Mouse (Mus musculus) gastrocnemius, adult 8-10 months (tissue): ENCODE data around the gene D130043K22Rik. TPM values are rescaled to one million over a fixed set of nuclear protein-coding genes. Genes with fewer than 3 reads are reported as not detected.

Experiments used
- DNase-seq, 2 experiments: peaks; one replicate each; pipeline ENCODE4 v3.0.0; 2022; ENCODE audit warnings: low spot score in 2 of 2
- total RNA-seq, 4 experiments: library from RNA; stranded (reverse); gene quantifications; 2 replicates each; pipeline ENCODE4 v1.2.4; 2022

The D130043K22Rik gene
- total RNA-seq, 4 experiments from 2014 or later, result not detected

DNA sequence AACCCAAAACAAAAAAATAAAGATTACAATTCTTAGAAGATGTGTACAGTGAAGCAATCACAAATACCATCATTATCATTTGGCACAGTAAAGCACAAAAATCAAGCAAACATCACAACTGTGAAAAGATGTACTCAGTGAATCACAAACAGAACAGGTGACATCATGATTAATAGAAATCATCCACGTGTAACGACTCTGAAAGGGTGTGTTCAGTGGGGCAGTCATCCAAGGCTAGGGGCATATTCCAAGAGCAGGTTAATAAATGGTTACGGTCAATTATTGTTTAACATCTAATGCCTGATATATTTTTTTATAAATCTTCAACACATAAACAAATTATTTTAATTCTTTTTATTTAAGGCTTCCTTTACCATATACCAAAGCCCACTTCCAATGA, 47.6 kb downstream of the D130043K22Rik start:
- no peak for DNase-seq

GRCm38 (mm10) chr13:24893880-24894279, 48.9 kb downstream of the D130043K22Rik start:
- DNase-seq, result no peak

DNA sequence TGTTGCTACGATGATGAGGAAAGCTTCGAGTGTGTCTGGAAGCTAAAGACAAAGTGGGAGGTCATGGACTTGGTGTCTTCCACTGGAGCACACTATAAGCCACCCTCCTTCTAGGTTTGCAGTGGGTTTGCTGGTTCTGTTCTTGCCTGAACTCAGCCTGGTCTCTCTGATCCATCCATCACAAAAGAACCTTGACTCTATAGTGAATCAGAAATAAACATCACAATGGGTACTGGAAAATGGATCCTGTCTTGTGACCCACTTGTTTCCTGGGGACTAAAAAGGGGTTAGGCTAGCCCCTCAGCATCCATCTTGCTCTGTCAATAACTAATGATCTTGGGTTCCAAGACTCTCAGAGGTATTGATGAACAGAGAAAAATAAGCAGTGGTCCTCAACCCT, 57.0 kb downstream of the D130043K22Rik start:
- no peak for DNase-seq

DNA sequence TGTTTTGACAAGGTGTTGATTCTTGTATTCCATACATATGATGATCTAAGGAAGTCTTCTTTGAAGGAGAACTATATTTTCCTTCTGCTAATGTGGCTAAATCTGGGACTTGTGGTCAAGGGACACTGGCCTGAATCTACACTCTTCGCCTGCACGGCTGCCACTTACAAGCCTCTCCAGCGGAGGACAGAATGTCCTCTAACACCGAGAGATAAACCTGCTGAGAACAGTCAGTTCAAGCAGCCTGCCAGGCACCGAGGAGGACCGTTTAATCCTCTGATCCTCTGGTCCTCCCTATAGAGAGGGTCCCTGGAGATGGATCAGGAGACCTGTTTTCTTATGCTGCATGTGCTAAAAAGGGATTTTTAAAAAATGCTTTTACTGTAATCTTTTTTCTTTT, 58.5 kb downstream of the D130043K22Rik start:
- DNase-seq, result no peak

DNA sequence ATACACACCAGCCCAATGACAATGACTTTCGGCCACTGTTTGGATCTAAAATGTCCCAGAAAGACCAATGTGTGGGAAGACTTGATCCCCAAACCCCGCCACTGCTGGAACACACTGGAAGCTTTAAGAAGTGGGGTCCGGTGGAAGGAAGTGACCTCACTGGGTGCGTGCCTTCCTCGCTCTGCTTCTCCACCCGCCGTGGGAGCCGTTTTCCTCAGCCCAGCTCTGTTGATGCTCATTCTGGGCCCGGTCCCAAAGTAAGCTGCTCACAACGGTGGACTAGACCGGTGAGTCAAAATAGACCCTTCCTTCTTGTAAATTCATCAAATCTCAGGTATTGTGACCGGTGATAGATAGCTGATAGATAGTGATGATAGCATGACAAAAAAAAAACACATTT, 60.5 kb downstream of the D130043K22Rik start:
- no peak for DNase-seq

DNA sequence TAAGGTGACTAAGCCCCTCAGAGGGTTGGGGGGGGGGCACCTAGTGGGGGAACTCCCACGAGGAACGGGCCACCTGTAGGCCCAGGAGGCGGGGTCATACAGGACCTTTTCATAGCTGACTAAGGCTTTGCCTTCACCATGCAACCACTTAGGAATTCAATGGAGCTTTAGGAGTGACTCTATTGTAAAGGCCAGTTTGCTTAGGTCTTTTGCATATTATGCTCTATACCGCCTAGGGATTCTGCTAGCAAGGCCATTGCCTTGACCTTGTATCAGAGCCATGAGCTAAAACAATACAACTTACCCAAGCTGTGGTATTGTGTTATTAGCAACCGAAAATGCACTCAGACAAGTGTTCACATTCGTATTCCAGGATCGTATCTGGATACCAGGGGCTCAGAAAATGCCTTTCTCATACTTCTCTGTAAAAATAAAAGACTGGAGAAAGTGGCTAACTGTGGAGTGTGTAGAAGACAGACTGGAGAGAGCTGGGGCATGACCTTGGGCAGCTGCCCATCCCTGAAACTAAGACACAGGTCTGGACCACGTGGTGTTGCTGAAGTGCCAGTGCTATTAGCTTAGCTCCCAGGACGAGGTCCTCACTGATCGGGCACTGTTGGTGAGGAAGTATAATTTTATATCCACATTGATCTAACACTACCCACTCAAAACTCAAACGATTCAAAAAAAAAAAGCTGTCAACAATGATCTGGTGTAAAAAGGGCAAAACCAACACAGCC, 62.1 kb downstream of the D130043K22Rik start:
- no peak for DNase-seq

DNA sequence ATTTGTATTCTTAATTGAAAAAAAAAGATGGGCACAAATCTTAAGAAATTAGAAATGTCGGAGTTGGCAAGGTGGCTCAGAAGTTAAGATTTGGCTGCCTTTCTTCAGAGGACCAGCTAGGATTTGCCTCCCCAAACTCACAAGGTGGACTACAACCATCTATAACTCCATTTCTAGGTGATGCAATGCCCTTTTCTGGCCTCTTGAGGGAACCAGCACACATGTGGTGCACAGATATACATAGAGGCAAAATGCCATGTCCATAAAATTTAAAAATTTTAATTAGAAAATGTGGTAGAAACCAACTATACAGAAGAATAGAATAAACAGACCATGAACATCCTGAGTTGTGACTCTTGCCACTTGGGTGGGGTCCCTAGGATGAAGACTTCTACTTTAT, 64.2 kb downstream of the D130043K22Rik start:
- no peak for DNase-seq

- DNase-seq, result no peak
Observed at GRCm38 (mm10) chr13:24913576-24913975, 68.6 kb downstream of the D130043K22Rik start.

DNA sequence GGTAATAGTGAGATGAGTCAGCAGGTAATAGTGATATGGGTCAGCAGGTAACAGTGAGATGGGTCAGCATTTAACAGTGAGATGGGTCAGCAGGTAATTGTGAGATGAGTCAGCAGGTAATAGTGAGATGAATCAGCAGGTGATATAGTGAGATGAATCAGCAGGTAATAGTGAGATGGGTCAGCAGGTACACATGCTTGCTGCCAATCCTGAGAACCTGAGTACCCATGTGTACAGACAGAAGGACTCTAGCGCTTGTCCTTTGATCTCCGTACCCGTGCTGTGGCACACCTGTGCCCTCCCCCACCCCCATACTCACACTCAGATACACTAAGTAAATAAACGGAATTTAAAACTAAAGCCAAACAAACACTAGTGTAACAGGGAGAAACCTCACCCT, 70.0 kb downstream of the D130043K22Rik start:
- DNase-seq, result no peak

GRCm38 (mm10) chr13:24915831-24916230, 70.9 kb downstream of the D130043K22Rik start:
- DNase-seq, result no peak

DNA sequence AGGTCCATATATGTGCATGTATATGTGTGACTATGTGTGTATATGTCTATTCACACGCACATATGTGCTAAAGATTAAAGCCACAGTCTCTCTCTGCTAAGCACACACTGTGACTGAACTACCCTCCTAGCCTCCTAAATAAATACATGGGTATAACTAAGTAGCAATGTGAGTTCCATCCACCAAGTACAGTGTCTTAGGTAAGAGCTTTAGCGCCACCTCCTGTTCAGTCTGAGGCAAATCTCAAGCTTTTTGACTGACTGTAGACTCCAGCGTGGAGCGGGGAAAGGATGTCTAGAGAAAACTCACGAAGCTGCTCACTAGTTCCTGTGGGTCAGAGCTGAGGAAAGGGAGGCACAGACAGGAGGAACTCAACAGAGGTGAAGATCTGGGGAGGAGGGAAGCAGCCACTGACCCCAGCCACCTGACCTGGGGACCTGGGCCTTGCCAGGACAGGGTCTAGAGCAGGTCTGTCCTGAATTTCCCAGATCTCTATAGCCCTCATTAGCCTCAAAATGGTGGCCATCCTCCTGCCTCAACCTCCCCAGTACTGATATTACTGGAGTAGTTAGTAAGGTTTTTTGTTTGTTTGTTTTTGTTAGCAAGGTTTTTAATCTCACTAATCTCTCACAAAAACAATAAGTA, 75.5 kb downstream of the D130043K22Rik start:
- DNase-seq, result no peak

- DNase-seq, result no peak
Observed at GRCm38 (mm10) chr13:24921281-24921680, 76.3 kb downstream of the D130043K22Rik start.

DNA sequence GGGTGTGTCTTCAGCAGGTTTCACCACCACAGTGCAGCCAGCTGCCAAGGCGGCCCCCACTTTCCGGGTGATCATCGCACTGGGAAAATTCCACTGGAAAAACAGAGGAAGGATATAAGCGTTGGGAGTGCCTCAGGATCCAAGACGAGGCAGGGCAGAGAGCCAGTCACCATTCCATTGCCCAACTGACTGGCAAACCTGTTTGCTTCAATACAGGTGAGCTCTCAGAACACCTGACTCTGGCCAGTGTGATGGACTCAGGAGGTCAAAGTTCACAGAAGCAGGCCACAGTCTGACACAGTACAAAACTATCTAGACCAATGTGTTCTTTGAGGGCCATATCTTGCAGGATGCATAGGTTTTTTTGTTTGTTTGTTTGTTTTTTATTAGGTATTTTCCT, 79.1 kb downstream of the D130043K22Rik start:
- DNase-seq, result no peak

DNA sequence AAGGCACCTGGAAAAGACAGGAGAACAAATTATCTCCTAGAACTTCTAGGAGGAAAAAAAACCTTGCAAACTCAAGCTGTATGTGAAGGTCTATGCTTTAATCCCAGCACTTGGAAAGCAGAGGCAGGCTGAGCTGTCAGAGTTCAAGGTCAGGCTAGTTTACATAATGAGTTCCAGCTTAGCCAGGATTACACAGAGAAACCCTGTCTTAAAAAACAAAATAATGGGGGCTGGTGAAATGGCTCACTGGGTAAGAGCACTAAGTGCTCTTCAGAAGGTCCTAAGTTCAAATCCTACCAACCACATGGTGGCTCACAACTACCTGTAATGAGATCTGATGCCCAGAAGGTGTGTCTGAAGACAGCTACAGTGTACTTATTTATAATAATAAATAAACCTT, 85.7 kb downstream of the D130043K22Rik start:
- DNase-seq, result no peak

DNA sequence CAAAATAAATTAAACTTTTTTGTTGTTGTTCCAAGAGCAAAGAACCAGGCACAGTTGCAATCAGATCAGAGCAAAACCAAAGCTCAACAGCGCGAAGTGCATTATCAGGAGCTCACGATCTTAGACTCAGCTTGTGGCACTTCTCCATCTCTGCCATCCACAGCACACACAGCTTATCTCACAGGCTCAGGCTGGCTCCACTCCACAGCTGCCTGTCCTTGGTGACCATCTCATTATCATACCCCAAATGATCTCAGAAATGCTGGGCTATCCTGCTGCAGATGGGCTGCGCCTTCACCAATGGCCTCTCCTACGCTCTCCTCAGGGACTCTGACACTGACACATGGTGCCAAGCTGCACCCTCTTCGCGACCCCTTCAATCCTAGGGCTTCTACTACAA, 88.3 kb downstream of the D130043K22Rik start:
- no peak for DNase-seq

- no peak for DNase-seq
Observed at GRCm38 (mm10) chr13:24936772-24937107, 91.8 kb downstream of the D130043K22Rik start.

DNA sequence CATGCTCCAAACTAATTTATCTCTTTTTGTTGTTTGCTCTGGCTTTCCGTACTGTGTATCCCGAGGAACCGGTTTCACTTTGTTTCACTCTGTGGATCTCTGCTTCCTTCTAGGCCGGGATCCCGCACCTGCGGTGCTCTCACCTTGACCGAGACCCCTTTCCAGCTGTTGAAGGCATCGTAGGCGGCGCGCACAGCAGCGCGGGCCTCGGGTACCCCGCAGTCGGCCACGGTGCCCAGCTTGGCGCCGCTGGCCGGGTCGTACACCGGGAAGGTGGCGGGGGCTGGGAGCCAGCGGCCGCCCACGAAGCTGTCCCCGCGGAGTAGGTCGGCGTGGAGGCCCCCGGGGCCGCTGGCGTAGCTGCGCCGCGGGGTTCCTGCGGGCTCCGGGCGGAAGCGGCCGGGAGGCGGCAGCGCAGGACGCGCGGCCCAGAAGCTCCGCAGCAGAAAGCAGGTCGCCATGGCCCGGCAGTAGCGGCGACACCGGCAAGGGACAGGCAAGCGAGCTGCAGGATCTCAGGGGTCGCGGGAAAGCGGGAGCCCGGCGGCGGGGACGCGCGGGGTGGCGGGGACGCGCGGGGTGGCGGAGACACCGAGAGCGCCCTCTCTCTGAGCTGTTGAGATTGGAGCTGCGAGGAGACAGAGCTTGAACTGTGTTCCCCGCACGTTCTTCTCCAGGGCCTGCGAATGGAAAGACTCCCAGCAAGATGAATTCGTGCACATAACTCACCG, 92.3 kb downstream of the D130043K22Rik start, which contains the start of gene Aldh5a1:
Gene Aldh5a1 (minus strand): TSS at position 554 of the 731 bp plus-strand sequence.
- DNase-seq, result peak; percentile 37 to 57

DNA sequence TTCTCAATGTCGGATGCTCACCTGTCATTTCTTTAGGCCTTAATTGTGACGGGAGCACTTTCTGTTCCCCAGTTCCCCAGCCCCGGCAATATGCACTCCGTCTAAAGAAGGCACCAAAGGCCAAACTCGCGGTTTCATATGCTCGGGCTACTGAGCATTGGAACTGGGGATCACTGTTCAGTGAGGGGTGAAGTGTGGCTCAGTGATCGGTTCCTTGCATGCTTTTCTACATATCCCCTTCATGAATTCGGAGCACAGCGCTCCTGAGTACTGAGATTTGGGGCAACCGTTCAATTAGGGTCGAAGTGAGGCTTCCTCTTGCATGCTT, 92.9 kb downstream of the D130043K22Rik start:
- no peak for DNase-seq

DNA sequence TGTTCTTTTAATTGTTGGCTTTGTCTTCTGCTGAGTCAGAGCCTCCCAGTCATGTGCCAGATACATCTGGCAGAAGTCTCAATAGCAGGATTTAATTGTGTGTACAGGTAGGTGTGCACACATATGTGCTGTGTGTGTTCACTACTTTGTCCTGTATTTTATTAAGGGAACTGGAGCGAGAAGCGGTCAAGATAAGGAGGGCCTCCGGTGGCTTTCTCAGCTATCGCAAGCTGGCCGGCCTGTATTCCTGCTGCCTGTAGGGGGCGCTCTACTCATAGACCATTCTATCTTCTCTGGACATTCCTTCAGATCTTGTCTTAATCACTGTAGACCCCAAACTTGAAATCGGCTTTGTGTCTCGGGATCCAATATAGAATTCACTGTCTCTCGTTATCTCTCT, 93.7 kb downstream of the D130043K22Rik start:
- peak; percentile 40 to 48 for DNase-seq

DNA sequence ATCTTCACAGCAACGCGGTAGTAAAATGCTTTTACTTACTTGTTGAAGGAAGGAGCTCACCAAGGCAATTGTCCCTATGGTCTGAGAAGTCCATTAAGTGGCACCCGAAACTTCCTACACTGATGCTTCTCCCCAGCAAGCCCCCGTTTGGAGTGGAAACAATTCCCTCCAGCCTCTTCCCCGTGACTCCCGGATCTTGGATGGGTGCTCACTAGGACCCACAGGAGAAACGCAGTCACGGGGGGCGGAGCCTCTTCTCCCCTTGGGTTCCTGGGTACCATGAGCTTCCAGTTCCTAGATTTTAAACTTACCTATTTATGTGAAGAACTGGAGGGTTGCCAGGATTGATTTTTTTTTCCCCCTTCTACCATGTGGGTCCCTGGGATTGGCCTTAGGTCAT, 94.5 kb downstream of the D130043K22Rik start:
- DNase-seq, result no peak

DNA sequence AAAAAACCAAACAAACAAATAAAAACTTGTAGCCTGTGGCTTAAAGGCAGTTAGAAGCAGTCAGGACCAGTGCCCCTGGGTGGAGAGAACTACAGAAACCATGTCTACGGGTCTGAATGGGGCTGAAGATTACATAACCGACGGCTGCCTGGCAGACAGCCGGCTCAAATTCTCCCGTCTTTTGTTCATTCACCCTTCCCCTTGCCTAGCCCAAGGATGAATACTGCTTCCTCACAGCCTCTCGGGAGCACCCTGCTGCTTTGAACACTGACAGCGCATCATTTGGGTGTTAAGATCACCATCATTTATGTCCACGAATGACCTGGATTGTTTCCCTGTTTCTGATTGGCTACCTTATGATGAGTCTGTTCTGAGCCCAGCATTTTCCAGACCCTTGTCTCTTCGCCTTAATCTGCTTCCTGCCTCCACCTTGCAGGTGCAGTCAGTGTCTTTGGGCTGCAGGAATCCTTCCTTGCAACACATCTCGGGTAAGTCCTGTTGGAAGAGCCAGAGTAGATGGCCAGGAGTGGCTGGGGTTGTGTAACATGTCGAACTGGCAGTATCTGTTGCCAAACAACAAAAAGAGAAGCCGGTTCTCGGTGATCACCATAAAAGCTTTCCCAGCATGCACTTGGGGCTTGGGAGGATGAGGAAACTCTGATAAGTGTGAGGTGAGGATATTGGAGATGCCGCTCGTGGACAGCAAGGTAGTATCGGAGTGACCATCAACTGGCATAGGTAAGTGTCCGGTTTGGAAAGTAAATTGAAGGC, 97.8 kb downstream of the D130043K22Rik start, which contains the start of gene Gpld1:
Gene Gpld1 (plus strand): TSS at position 641 of the 771 bp plus-strand sequence.
- no peak for DNase-seq

- no peak for DNase-seq
Observed at GRCm38 (mm10) chr13:24943303-24943702, 98.4 kb downstream of the D130043K22Rik start.
